Mouse (Mus musculus) heart, adult 2 months (tissue): ENCODE data around the gene St13. TPM values are rescaled to one million over a fixed set of nuclear protein-coding genes. Genes with fewer than 3 reads are reported as not detected.

Experiments
- DNase-seq, 2 experiments: peaks; one replicate each; pipeline ENCODE4 v3.0.0; 2021
- H3K27ac ChIP-seq: fragments of 200-600 bp; 2 replicates; pipeline ENCODE4 v1.8.1; 2022
- H3K27me3 ChIP-seq: fragments of 200-500 bp; 2 replicates; pipeline ENCODE4 v1.6.1; 2012; ENCODE audit warnings: mild to moderate bottlenecking, low read length, inconsistent platforms, mixed read lengths; ENCODE audit not compliant: control insufficient read depth, insufficient read depth
- H3K36me3 ChIP-seq: fragments of 200-500 bp; 2 replicates; pipeline ENCODE4 v1.6.1; 2012; ENCODE audit warnings: low read length, inconsistent platforms; ENCODE audit not compliant: control insufficient read depth, insufficient read depth
- H3K4me1 ChIP-seq: fragments of 200-500 bp; 2 replicates; pipeline ENCODE4 v1.6.1; 2011; ENCODE audit warnings: low read length; ENCODE audit not compliant: control insufficient read depth, insufficient read depth
- H3K4me3 ChIP-seq: fragments of 200-600 bp; 2 replicates; pipeline ENCODE4 v1.8.1; 2022
- H3K79me2 ChIP-seq: fragments of 200-500 bp; replicated peaks from 2 replicates; pipeline ENCODE4 v1.6.1; 2012; ENCODE audit warnings: mild to moderate bottlenecking, inconsistent platforms, low read length, moderate library complexity, mixed read lengths; ENCODE audit not compliant: control insufficient read depth, insufficient read depth
- H3K9ac ChIP-seq: fragments of 200-500 bp; 2 replicates; pipeline ENCODE4 v1.6.1; 2012; ENCODE audit warnings: low read depth, mild to moderate bottlenecking, control low read depth, inconsistent platforms, low read length, mixed read lengths
- CTCF ChIP-seq: fragments of 200-600 bp; IDR thresholded peaks from 2 replicates; pipeline ENCODE4 v1.8.1; 2022; ENCODE audit warnings: antibody characterized with exemption, mild to moderate bottlenecking, moderate library complexity
- EP300 ChIP-seq: fragments of 200-500 bp; IDR thresholded peaks from 2 replicates; pipeline ENCODE4 v1.6.1; 2011; ENCODE audit warnings: low read depth, low read length, control low read depth; ENCODE audit not compliant: insufficient read depth
- POLR2A ChIP-seq: fragments of 200-500 bp; IDR thresholded peaks from 2 replicates; pipeline ENCODE4 v1.6.1; 2011; ENCODE audit warnings: mild to moderate bottlenecking, low read depth, low read length, control low read depth; ENCODE audit not compliant: insufficient read depth
- WGBS: fragments of 180-500 bp; shearing (Covaris S2); methylation state at CpG from one replicate; pipeline ENCODE4 v1.1.7; 2018; 5-methylcytosine and 5-hydroxymethylcytosine counted together
- intact Hi-C: fragments of 180-260 bp; cut with DNase I; formaldehyde crosslinking; loops from one replicate; pipeline ENCODE4 v1.15.1; 2025
- polyA plus RNA-seq: library from polyadenylated mRNA; depleted of rRNA; stranded (reverse); fragments of >200 nt; gene quantifications from 2 replicates; pipeline ENCODE4 v1.2.3, GENCODE M21; 2012
- total RNA-seq, 2 experiments: library from RNA; stranded (reverse); gene quantifications; 2 replicates each; pipeline ENCODE4 v1.2.3; 2021

The St13 gene
- total and polyA plus RNA-seq, 3 experiments, result 15.8 to 111 (median 108) TPM

- intact Hi-C loops, result no loop called here
- peaks cover 2% of the 10 kb centered on the region for H3K36me3 ChIP-seq
- H3K27ac ChIP-seq, result no peak overlapping the region
- DNase-seq, result no peak
- no peak overlapping the region for H3K4me3 ChIP-seq
- TF ChIP-seq CTCF (no peak), EP300 (no peak), POLR2A (no peak)
- no peak overlapping the region for H3K9ac ChIP-seq
- no peaks in the 10 kb centered on the region for H3K27me3 ChIP-seq
- 84% methylated on average over 2 of the region's 2 CpGs for WGBS
- peaks cover 3% of the 10 kb centered on the region; the same call in 1 of the 2 replicates for H3K79me2 ChIP-seq
- peaks cover 1% of the 10 kb centered on the region; the same call in 1 of the 2 replicates for H3K4me1 ChIP-seq
Observed at GRCm38 (mm10) chr15:81341426-81341825, 58.5 kb downstream of the St13 start.

DNA sequence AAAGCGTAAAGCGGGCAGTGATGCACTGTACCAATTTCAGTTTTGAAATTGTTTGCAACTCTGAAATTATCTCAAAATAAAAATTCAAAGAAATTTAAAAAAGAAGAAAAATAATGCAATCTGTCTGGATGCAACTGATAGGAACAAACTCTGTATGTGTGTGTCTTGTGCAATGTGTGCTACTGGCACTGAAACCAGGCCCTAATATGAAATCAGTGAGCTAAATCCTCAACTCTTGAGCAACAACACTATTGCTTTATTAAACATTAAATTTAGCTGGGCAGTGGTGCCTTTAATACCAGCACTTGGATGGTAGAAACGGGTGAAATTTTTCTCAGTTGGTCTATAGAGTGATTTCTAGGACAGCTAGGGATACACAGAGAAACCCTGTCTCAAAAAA lies 60.7 kb downstream of the St13 start:
- no peaks in the 10 kb centered on the region for H3K4me1 ChIP-seq
- H3K27ac ChIP-seq, result no peak overlapping the region
- DNase-seq, result no peak
- TF ChIP-seq POLR2A, result no peak
- TF ChIP-seq CTCF, result no peak
- TF ChIP-seq EP300, result no peak
- 96% methylated on average over 3 of the region's 3 CpGs for WGBS
- no peaks in the 10 kb centered on the region for H3K27me3 ChIP-seq
- no peak overlapping the region for H3K9ac ChIP-seq
- H3K36me3 ChIP-seq, result peaks cover 2% of the 10 kb centered on the region; the same call in 1 of the 2 replicates
- H3K4me3 ChIP-seq, result no peak overlapping the region
- H3K79me2 ChIP-seq, result no peaks in the 10 kb centered on the region
- intact Hi-C loops, result no loop called here

DNA sequence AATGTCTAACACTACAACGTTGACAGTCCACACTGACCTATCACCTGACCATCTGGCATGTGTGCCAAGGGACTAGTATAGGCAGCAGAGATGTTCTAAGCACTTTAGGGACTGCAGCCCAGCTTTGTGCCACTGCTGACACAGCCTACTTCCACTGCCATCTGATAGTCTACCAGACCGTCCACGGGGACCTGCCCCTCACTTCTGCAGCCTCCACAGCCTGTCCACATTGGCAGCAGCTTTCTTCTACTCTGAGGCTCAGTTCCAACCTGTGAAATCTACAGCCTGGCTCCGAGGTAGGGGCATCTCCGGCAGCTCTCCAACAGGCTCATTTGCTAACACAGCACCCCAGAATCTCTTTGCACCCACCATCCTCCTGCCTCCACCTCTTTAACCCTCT lies 63.4 kb downstream of the St13 start:
- intact Hi-C loops, result no loop called here
- Histone ChIP-seq H3K27ac (no peak overlapping the region), H3K4me3 (no peak overlapping the region), H3K27me3 (no peaks in the 10 kb centered on the region), H3K4me1 (no peaks in the 10 kb centered on the region), H3K9ac (no peak overlapping the region), H3K36me3 (peaks cover 2% of the 10 kb centered on the region), H3K79me2 (no peaks in the 10 kb centered on the region)
- DNase-seq, result no peak
- TF ChIP-seq CTCF (no peak), POLR2A (no peak), EP300 (no peak)
- 81% methylated on average over 5 of the region's 5 CpGs for WGBS

- Histone ChIP-seq H3K36me3 (peaks cover 15% of the 10 kb centered on the region), H3K79me2 (no peaks in the 10 kb centered on the region), H3K27ac (no peak overlapping the region), H3K27me3 (no peaks in the 10 kb centered on the region), H3K9ac (no peak overlapping the region), H3K4me1 (peaks cover 7% of the 10 kb centered on the region), H3K4me3 (no peak overlapping the region)
- intact Hi-C loops, result no loop called here
- TF ChIP-seq CTCF (no peak), EP300 (no peak), POLR2A (no peak)
- DNase-seq, result no peak
- 87% methylated on average over 4 of the region's 4 CpGs for WGBS
Observed at GRCm38 (mm10) chr15:81332517-81332916, 67.4 kb downstream of the St13 start.

DNA sequence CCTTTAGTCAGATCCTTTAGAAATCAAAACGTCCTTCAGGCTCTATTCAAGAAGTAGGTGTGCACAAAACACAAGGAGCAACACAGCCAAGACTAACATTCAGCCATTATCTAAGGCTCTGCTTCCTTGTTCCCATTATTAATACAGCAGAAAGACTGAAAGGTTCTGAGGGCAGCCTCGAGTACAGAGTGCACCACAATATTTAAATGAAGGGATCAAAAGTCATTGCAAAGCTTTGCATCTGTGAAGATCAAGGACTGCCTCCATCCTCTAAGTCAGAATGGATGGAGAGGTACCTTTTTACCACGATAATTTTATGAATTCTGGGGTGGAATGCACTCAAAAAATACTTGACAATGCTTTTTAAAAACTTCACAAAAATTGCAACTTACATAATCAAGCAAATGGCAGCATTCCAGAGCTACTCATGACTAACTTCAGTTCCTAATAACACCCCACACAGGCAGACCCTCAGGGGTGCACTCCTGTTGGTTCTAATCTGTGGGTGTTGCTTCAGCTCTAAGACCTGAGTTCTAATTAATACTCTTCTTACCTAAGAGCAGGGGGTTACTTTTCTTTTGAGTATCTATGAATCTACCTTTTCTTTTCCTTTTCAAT lies 69.0 kb downstream of the St13 start:
- Histone ChIP-seq H3K27me3 (no peaks in the 10 kb centered on the region), H3K36me3 (peaks cover 15% of the 10 kb centered on the region), H3K4me1 (peaks cover 8% of the 10 kb centered on the region), H3K9ac (no peak overlapping the region), H3K79me2 (no peaks in the 10 kb centered on the region), H3K4me3 (no peak overlapping the region), H3K27ac (peak overlapping the region; percentile 67)
- 46% methylated on average over 3 of the region's 3 CpGs for WGBS
- DNase-seq, result no peak
- TF ChIP-seq CTCF (no peak), EP300 (no peak), POLR2A (no peak)
- intact Hi-C loops, result no loop called here

DNA sequence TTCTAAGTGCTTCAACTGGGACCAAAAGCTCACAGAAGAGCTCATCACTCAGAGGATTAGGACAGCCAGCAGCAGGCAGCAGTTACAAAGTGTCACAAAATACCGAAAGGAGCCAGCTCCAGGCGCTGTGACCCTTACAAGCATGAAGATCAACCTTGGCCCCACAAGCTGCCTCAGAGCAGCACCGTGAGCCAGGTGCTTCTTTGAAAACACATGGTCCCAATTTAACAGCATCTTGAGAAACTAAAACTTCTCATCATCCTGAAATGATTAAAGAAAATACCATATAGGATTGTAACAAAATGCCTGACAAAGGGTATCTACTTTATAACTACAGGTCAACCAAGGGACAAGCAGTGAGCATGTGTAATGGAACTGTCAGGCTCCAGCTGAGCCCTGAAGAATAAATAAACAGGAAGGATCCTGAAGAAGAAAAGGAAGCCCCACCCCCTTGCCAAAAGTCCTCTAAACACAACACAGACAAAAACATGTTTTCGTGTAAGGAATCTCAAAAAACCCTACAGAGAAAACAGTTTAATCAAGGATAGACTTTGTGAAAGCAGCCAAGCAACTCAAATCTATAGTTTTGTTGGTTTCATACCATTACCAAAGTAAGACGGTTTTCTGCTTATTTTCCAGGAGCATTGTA lies 70.0 kb downstream of the St13 start:
- Histone ChIP-seq H3K9ac (no peak overlapping the region), H3K36me3 (peaks cover 15% of the 10 kb centered on the region), H3K79me2 (no peaks in the 10 kb centered on the region), H3K4me3 (no peak overlapping the region), H3K27ac (peak overlapping the region; percentile 67), H3K4me1 (peaks cover 10% of the 10 kb centered on the region), H3K27me3 (no peaks in the 10 kb centered on the region)
- intact Hi-C loops, result no loop called here
- DNase-seq, result no peak
- 68% methylated on average over 5 of the region's 5 CpGs for WGBS
- TF ChIP-seq EP300 (no peak), CTCF (no peak), POLR2A (no peak)
